Mouse (Mus musculus): ENCODE measurements around the gene Mpg. TPM values are rescaled to one million over a fixed set of nuclear protein-coding genes. Genes with fewer than 3 reads are reported as not detected.

Mpg gene
- polyA plus RNA-seq, 1 experiment from 2014 or later = 29.6 TPM

DNA sequence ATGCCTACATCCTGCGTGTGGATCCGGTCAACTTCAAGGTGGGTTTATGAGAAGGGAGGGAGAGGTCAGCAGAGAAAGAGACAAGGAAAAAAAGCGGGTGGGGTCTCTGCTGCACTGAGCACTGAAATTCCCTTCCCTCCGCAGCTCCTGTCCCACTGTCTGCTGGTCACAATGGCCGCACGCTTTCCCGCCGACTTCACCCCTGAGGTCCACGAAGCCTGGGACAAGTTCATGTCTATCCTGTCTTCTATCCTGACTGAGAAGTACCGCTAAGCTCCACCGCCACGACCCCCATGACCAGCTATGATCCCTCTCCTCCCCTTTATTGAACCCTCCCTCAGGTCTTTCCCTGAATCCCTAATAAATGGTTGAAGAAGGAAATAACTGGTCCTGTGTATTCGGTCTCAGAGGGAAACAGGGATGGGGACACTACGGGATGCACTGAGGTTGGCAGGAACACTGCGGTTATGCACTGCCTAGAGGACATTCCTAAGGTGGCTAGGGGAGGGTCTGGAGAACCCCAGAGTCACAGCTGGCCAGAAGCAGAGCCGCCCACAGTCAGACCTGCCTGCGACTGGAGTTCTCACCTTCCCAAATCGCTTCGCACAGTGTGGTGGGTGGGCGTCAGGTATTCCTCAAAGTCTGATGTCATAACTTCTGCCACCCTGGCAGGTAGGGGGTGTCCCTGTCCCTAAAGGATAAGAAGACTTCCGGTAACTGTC, 51.6 kb downstream of the Mpg start:
- Histone ChIP-seq H3K4me3 (ENCODE audit: low read depth, low read length) (no peak overlapping the region), H3K4me1 (ENCODE audit: control insufficient read depth, insufficient read depth, low read length) (no peaks in the 10 kb centered on the region), H3K4me2 (ENCODE audit: low read depth, low read length) (no peak overlapping the region), H3K36me3 (replicated peaks; ENCODE audit: control insufficient read depth, insufficient read depth, low read depth, low read length) (no peaks in the 10 kb centered on the region), H3K9me3 (replicated peaks; ENCODE audit: control insufficient read depth, low read length) (no peaks in the 10 kb centered on the region), H3K27ac (replicated peaks; ENCODE audit: low read depth, low read length) (no peak overlapping the region), H3K9ac (replicated peaks; ENCODE audit: low read length) (no peak overlapping the region), H3K27me3 (ENCODE audit: control insufficient read depth, insufficient read depth, low read length) (no peaks in the 10 kb centered on the region)
- ATAC-seq (replicated peaks; ENCODE audit: insufficient number of reproducible peaks, low FRiP score, low TSS enrichment, low read depth) = peak; percentile 66; the same call in 1 of the 2 replicates
- 72% methylated on average over 21 of the region's 21 CpGs for WGBS
- no peak for DNase-seq (ENCODE audit: low spot score)

DNA sequence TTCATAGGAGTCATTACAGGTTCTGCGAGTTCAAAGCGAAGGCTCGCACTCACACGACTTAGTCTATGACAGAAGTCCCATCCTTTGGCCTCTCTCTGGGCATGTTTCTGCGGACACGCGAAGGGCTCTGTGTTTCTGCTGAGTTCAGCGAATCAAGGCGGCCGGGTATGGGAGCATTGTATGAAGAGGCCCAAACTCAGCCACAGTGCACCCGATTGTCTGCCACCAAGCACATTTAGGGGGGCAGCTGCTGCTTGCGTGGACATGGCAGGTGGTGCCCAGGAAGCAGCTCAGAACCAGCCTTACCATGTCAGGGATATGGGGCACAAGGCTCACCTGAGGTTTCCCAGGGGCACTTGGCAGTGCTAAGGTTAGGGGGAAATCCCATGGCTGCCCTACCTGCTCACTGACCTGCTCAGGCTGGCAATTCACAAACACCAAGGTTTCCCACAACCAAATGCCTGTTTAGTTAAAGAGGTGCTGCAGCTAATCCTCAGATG, 52.2 kb downstream of the Mpg start:
- H3K9me3 ChIP-seq (replicated peaks; ENCODE audit: control insufficient read depth, low read length) = no peaks in the 10 kb centered on the region
- H3K27me3 ChIP-seq (ENCODE audit: control insufficient read depth, insufficient read depth, low read length) = no peaks in the 10 kb centered on the region
- 84% methylated on average over 12 of the region's 12 CpGs for WGBS
- DNase-seq (ENCODE audit: low spot score) = no peak
- no peak overlapping the region for H3K27ac ChIP-seq (replicated peaks; ENCODE audit: low read depth, low read length)
- H3K9ac ChIP-seq (replicated peaks; ENCODE audit: low read length) = no peak overlapping the region
- no peak overlapping the region for H3K4me2 ChIP-seq (ENCODE audit: low read depth, low read length)
- ATAC-seq (replicated peaks; ENCODE audit: insufficient number of reproducible peaks, low FRiP score, low TSS enrichment, low read depth) = peak; percentile 12; the same call in 1 of the 2 replicates
- no peak overlapping the region for H3K4me3 ChIP-seq (ENCODE audit: low read depth, low read length)
- no peaks in the 10 kb centered on the region for H3K4me1 ChIP-seq (ENCODE audit: control insufficient read depth, insufficient read depth, low read length)
- no peaks in the 10 kb centered on the region for H3K36me3 ChIP-seq (replicated peaks; ENCODE audit: control insufficient read depth, insufficient read depth, low read depth, low read length)

- DNase-seq (ENCODE audit: low spot score) (no peak), ATAC-seq (replicated peaks; ENCODE audit: insufficient number of reproducible peaks, low FRiP score, low TSS enrichment, low read depth) (no peak)
- no peaks in the 10 kb centered on the region for H3K9me3 ChIP-seq (replicated peaks; ENCODE audit: control insufficient read depth, low read length)
- 66% methylated on average over 2 of the region's 2 CpGs for WGBS
- no peaks in the 10 kb centered on the region for H3K27me3 ChIP-seq (ENCODE audit: control insufficient read depth, insufficient read depth, low read length)
- H3K4me2 ChIP-seq (ENCODE audit: low read depth, low read length) = no peak overlapping the region
- H3K9ac ChIP-seq (replicated peaks; ENCODE audit: low read length) = no peak overlapping the region
- H3K36me3 ChIP-seq (replicated peaks; ENCODE audit: control insufficient read depth, insufficient read depth, low read depth, low read length) = no peaks in the 10 kb centered on the region
- H3K4me1 ChIP-seq (ENCODE audit: control insufficient read depth, insufficient read depth, low read length) = no peaks in the 10 kb centered on the region
- H3K27ac ChIP-seq (replicated peaks; ENCODE audit: low read depth, low read length) = no peak overlapping the region
- H3K4me3 ChIP-seq (ENCODE audit: low read depth, low read length) = no peak overlapping the region
Measured at GRCm38 (mm10) chr11:32280646-32281045, 54.3 kb downstream of the Mpg start.

DNA sequence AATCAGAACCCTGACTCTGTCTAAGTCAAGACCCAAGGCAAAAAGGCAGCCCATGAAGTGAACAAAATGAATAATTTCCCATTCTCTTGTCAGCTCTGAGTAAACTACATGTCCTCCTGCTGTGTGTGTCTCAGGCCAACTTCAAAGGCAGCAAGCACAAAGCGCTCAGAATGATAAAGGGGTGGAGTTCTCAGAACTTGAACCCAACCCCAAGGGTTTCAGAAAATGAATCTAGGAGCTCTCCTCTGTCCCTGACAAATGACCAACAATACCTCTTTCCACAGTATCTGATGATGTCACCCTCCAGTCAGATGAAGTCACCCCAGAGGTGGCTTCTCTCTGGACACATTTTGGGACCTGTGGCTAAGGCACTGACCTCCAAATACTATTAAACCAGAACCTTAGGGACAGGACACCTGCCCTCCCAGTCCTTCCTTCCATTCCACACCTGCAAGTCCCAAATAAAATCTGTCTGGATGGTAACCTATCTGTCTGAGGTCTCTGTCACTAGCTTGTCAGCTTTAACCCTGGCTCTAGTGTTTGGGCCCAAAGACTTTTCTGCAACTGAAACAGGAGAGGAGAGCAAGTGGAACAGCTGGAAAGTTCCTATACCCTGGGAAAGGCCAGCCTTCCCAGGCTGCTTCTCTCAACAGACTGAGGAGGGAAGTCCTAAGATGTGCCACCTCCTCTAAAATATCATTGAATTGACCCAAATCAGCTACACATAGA, 55.3 kb downstream of the Mpg start:
- H3K27me3 ChIP-seq (ENCODE audit: control insufficient read depth, insufficient read depth, low read length) = no peaks in the 10 kb centered on the region
- ATAC-seq (replicated peaks; ENCODE audit: insufficient number of reproducible peaks, low FRiP score, low TSS enrichment, low read depth) (no peak), DNase-seq (ENCODE audit: low spot score) (no peak)
- H3K27ac ChIP-seq (replicated peaks; ENCODE audit: low read depth, low read length) = no peak overlapping the region
- H3K9me3 ChIP-seq (replicated peaks; ENCODE audit: control insufficient read depth, low read length) = no peaks in the 10 kb centered on the region
- H3K9ac ChIP-seq (replicated peaks; ENCODE audit: low read length) = no peak overlapping the region
- H3K4me3 ChIP-seq (ENCODE audit: low read depth, low read length) = no peak overlapping the region
- no peaks in the 10 kb centered on the region for H3K4me1 ChIP-seq (ENCODE audit: control insufficient read depth, insufficient read depth, low read length)
- WGBS = 71% methylated on average over 1 of the region's 1 CpGs
- no peak overlapping the region for H3K4me2 ChIP-seq (ENCODE audit: low read depth, low read length)
- H3K36me3 ChIP-seq (replicated peaks; ENCODE audit: control insufficient read depth, insufficient read depth, low read depth, low read length) = no peaks in the 10 kb centered on the region

Other genes starting within 250 kb of the Mpg start
- 8.0 and 9.8 TPM in 2 replicates for gene Nsg2, start 226.0 kb upstream of the Mpg start, polyA plus RNA-seq (2014; fragmentation: Nextera tagmentation; extraction: Ambion mirVana)
- 0.08 TPM in 1 of 2 replicates, not detected in the other for gene Il9r, start 26.2 kb upstream of the Mpg start, polyA plus RNA-seq (2014; fragmentation: Nextera tagmentation; extraction: Ambion mirVana)
- 91.8 and 94.6 TPM in 2 replicates for gene Snrnp25, start 21.1 kb upstream of the Mpg start, polyA plus RNA-seq (2014; fragmentation: Nextera tagmentation; extraction: Ambion mirVana)
- gene Rhbdf1, start 4.2 kb upstream of the Mpg start, polyA plus RNA-seq (2014; fragmentation: Nextera tagmentation; extraction: Ambion mirVana) = 21.6 and 24.0 TPM in 2 replicates
- 23.4 and 28.7 TPM in 2 replicates for gene Nprl3, start 41.2 kb downstream of the Mpg start, polyA plus RNA-seq (2014; fragmentation: Nextera tagmentation; extraction: Ambion mirVana)
- gene Hba-x, start 49.9 kb downstream of the Mpg start, polyA plus RNA-seq (2014; fragmentation: Nextera tagmentation; extraction: Ambion mirVana) = 2,193 and 2,570 TPM in 2 replicates
- 2,270 and 2,500 TPM in 2 replicates for gene Hba-a1, start 57.0 kb downstream of the Mpg start, polyA plus RNA-seq (2014; fragmentation: Nextera tagmentation; extraction: Ambion mirVana)
- gene Hbq1b, start 60.5 kb downstream of the Mpg start, polyA plus RNA-seq (2014; fragmentation: Nextera tagmentation; extraction: Ambion mirVana) = 6.3 and 6.8 TPM in 2 replicates
- gene Hba-a2, start 70.0 kb downstream of the Mpg start, polyA plus RNA-seq (2014; fragmentation: Nextera tagmentation; extraction: Ambion mirVana) = 4,574 and 5,165 TPM in 2 replicates
- 0.50 TPM in 1 of 2 replicates, not detected in the other for gene Hbq1a, start 73.6 kb downstream of the Mpg start, polyA plus RNA-seq (2014; fragmentation: Nextera tagmentation; extraction: Ambion mirVana)
- gene Sh3pxd2b, start 121.3 kb downstream of the Mpg start, polyA plus RNA-seq (2014; fragmentation: Nextera tagmentation; extraction: Ambion mirVana) = 17.2 and 18.0 TPM in 2 replicates
- 99.8 and 104 TPM in 2 replicates for gene Ubtd2, start 228.9 kb downstream of the Mpg start, polyA plus RNA-seq (2014; fragmentation: Nextera tagmentation; extraction: Ambion mirVana)